Mouse (Mus musculus) R1 (cell line): Measurements from ENCODE around the gene Dlec1.

Experiments used
- DNase-seq: peaks from one replicate; pipeline ENCODE4 v3.0.0-alpha.2; 2018; ENCODE audit warnings: low read depth, low spot score

Dlec1 gene

DNA sequence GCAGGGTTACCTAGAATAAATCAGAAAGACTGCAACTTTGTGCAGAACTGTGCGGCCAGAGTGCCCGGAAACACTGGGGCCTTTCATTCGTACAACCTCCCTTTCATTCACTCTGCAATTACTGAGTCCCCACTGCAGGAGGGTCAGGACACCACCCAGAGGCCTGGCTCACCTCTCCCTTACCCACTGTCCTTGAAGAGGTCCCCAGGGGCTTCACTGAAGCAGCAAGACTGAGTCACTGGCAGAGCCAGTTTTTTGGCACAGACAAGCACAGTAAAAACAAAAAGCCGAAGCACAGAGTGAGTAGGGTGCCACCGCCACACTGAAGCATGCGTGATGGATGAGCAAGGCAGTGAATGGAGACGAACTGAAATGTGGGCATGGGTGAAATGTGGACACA, 12.8 kb upstream of the Dlec1 start:
- DNase-seq, result no peak

DNA sequence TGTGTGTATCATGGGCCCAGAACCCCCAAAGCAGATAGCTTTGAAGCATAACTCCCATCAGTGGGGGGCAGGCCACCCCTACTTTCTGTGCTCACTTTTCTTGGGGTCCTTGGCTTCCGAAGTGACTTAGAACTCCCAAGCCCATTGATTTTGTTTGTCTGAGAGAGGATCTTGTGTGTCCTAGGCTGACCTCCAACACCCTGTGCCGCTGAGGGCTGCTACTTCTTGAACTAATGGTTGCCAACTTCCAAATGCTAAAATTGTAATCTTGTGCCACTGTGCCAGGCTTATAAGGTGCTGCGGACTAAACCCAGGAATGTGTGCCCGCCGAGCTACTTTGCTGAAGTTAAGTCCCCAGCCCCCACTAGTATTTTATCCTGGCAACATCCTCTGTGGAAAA, 11.8 kb upstream of the Dlec1 start:
- DNase-seq, result no peak

DNA sequence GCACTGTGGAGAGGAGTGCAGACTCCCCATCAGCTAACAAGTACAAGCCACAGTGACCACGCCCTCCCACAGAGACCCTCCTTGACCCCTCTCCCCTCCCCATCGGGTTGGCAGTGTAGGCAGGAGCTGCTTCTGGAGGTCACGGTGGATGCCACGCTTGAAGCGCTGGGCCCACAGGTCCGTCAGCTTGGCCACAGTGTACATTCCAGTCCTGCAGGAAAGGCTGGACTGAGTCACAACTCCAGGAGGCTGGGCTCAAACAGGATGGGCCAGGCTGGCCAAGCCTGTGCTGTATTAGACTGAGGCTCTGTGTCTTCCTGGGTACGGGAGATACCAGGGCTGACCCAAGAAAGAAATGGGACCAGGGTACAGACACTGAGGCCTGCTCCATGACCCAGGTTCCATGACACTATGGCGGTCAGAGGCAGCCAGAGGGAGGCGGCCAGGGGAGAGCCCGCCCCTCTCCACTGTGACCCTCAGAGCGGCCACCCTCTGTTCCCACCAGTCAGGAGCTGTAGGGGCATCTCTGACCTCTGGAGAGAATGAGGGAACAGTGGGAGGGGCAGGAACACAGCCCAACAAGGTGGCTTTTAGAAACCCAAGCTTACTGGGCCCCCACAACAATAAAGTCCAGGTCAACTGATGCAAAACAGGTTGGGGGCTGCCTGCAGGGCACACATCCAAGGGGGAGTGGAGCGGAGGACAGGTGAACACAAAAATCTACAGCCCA, 10.5 kb upstream of the Dlec1 start:
- no peak for DNase-seq

DNA sequence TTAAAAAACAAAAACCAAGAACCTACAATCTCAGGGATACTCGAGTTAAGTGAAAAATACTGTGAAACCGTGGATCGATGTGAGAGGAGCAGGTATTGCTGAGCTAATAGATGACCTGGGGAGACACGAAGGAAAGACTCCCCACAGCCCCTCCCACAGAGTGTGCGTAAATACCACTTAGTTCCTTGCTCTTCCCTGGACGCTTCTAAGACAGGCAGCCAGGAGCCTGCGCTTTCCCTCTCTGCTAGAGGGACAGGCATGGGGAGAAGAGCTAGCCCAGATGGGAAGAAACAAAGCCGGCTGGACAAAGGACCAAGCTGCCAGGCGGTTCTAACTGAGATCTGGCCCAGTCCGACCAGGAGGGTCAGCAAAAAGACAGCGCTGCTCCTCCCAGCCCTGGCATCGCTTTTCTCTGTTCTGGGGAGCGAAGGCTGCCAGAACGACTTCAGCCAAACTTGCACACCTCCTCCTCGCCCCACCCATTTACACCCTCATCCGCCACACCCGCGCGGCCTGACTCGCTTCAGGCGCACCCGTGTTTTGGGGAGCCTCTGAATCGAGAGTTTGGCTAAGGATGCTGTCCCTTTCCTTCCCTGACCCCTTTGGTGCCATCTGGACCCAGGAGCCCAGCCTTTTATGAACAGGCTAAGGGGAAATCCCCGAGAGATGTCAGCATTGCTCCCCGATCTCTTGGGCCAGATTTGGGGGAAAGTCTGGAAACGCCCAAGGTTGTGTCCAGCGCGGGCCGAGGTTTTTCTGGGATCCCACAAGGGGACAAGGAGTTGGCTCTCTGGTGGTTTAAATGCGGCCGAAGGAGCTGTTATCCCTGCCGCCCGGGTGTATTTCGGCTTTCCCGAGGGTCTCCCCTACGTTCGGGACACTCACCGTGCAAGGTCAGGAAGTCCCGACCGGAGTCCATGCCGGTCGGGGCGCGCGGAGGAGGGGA, 9.5 kb upstream of the Dlec1 start:
- DNase-seq, result no peak

DNA sequence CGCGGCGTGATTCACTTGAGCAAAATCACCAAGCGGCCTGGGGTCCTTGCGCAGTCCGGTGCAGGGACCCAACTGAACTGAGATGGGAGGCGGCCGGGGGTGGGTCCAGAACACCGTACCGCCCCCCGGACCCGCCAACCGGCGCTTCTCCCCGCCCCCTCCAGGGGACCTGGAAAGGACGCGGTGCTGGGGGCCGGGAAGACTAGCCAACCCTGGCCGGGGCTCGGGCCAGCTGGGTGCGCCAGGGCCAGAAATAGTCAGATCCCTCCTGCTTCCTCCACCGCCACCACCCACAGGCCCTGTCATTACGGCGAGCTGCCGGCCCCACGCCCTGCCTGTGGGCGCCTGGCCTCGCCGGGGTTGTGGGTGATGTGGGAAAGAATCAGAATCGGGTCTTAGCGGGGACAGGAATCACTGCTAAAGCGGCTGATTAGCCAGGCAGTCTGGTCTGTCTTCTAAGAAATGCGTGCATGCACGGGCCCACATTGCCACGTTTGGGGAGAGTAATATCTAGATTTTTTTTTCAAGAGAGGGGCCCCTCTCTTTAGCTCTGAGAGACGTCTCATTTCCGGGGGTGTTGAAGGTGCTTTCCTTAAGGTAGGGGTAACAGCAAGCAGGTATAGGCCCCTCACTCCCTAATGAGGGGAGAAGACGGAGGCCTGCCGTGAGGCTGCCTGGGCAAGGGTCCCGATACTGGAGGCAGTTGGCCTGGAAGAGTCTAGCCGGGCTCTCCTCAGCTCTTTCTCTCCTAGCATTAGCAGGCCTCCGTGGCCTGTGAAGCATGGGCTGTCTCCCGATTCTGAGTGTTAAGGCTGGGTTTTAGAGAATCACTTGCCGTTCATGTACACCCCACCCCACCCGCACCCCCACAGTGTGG, 8.6 kb upstream of the Dlec1 start, which contains the start of gene Plcd1:
Gene Plcd1 (minus strand): TSS at position 84 of the 877 bp plus-strand sequence.
- DNase-seq, result peak; percentile 68

DNA sequence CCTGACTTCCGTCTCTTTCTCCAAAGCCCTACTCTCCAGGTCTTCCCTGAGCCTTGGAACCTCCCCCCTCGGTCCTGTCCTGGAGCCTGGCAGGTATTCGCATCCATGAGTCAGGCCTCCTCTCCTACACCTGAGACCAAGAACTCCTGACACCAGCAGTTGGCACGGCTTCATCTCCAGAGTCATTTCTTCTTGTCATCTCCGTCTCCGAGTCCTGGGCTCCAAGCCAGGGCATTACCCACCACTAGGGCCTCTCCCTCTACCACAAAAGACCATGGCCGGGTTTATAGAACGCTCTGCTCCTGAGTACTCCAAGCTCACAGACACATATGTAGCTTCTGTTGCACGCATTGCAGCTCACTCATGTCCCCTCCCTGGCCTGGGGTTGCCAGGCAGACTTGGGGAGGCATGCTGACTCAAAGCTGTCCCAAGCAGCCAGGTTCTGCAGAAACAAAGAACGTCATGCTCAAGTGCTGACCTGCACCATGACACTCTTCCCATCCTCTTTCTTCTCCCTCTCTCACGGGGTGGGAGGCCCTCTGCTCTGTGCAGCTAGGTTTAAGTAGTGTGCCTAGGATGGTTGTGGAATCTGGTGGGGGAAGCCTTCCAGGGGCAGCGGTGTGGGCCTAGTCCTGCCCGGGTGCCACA, 7.7 kb upstream of the Dlec1 start:
- no peak for DNase-seq

DNA sequence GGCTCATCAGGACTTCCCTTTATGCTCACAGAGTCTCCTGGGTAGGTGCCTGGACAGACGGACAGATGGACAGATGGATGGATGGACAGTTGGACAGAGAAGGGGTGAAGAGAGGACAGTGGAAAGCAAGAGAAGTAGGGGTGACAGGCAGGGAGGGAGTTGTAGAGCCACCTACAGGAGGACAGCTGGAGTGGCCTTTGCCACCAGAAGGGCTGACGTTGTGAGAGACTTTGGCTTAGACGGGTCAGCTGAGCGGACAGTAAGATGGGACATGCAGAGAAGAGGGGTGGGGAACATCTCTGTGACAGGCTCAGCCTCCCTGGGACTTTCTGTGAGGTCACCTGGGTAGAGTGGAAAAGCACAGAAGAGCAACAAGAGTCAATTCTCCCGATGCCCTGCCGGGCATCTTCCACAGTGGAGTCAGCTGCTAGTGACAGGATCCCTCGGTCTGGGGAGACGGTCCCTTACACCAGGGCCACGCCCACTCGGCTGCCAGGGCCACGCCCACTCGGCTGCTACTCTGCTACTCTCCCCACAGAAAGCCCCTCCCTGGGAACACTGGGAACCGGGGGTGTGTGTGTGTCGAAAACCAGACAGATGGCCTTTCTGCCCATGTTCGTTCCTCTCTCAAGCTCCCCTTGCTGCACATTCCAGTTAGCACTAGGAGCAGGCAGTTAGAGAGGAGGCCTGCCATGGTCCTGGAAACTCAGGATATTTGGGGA, 1.9 kb upstream of the Dlec1 start:
- DNase-seq, result peak; percentile 74

DNA sequence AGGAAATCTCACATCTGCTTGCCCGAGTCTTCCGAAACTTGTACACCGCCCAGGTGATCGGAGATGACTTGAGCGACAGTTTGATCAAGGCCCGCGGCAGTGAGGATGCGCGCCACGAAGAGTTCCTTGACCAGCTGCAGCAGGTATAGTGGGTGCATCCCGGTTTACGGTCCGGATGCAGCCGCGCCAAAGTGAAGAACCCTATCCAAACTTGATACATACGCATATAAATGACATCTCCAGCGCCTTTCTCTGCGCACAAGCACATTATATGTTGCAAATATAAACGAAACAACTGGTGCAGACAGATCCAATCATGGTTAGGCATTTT, 470 bp downstream of the Dlec1 start:
- DNase-seq, result no peak

DNA sequence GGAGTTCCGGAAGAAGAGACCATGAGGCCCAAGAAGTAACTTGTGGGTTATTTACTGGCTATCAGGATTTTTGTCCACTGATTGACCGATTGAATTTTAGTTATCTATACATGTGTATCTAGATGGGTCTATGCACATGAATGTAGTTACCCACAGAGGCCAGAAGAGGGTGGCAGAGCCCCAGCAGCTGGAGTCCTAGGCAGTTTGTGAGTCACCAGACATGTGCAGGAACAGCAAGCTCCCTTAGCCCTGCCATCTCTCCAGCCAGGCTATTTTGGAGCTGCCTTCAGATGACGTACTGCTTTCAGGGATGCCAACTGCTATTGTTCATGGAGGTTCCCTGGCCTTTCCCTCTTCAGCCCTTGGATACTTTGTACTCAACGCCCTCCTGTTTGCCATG, 5.3 kb downstream of the Dlec1 start:
- peak; percentile 82 for DNase-seq

DNA sequence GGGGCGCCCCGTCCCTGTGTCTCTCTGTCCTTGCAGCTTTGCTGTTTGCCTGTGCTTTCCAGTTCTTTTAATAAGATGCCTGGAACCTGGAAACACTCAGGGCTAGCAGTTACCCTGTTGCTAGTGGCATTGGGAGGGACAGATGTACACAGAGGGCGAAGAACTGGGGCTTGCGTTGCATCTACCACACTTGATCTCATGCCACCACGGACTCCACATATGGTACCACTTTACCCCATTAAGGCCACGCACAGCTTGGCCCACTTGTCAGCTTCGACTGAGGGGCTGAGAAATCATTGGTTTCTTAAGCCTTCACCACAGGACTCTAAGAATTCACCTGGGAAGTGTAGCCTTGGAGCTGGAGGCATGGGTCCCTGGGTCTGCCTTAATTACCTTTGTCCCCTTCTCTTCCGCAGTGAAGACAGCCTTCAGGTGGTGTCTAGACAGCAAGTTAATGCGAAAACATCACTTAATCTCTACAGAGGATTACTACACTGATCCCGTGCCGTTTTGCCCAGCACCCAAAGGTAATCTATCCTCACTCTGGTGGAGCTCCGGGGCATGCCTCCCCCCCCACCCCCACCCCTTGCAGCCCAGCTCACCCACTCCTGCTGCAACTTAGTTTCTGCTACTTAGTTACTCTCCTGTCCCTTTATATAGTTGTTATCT, 7.5 kb downstream of the Dlec1 start:
- no peak for DNase-seq

DNA sequence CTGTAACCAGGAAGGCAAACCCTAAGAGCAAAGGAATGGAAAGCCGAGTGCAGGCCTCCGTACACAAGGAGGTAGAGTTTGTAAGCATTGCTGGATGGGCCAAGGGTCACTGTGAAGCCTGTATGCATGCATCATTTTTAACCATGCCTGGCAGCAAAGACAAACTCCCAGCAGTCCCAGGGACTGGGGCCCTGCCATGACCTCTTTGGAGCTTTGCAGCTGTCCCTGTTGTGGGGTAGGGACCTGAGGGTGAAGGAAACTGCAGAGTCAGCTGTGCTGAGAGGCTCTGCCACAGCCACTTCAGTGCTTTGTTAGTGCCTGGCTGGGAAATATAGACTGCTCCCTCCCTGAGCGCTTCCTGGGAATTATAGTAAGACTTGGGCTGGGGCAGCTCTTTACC, 8.4 kb downstream of the Dlec1 start:
- DNase-seq, result no peak

DNA sequence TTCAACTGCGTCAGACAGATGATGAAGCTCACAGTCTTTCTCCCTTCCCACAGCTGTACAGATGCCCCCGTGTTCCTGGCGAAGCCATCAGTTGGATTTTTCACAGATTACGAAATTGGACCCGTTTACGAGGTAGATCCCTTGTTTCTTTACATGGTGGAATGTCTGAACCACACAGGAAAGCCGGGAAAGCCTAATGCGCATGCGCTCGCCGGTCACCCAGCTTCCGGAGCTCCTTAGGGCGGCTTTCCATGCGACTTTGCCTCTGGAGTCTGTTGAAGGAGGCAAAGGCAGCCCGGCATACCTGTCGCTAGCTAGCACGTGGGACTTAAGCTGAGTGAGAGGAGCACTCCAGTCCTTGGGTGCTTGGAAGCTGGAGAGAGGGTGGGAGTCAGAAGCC, 12.6 kb downstream of the Dlec1 start:
- peak; percentile 86 for DNase-seq

DNA sequence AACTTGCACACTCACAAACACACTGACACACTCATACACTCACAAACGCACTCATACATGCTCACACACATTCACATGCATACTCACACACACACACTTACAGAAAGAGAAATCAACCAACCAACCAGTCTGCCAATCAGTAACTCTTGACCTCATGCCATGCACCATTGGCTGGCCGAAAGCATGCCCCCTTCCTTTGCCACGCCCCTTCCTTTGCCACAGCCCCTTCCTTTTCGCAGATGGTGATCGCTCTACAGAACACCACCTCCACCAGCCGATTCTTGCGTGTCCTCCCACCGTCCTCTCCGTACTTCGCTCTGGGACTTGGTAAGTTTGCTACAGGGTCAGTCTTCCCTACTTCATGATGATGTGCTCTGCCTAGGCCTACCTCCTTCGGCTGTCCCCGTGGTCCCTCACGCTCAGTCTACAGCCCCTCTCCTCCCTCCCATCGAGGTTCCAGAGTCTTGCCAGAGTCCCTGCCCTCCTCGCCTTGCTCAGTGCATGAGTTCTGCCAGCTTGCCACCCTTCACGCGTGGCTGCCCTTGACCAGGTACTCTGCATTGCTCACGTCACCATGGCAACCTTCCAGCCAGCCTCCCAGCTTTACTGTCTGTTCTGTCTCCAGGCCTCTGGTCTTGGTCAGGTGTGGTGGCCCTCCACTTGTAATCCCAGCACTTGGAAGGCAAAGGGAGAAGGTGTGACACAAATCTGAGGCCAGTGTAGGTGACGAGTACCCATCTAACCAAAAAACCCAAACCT, 17.3 kb downstream of the Dlec1 start:
- no peak for DNase-seq

DNA sequence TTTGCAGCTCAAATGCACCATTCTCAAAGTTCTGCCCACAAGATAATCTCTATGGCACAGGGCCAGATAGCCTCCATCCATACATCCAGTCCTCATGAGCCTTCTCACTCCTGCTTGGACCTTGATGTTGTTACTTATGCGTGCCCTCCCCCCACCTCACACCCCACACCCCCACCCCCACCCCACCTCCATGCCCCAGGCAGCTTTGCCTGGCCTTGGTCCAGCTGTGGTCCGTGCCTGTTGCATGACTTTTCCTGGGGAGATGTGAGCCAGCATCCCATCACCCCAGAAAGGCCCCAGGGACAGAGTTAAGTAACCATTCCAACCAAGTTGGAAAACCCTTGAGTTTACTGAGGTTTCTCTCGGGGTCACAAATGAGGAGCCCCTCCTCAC, 17.9 kb downstream of the Dlec1 start:
- DNase-seq, result no peak

DNA sequence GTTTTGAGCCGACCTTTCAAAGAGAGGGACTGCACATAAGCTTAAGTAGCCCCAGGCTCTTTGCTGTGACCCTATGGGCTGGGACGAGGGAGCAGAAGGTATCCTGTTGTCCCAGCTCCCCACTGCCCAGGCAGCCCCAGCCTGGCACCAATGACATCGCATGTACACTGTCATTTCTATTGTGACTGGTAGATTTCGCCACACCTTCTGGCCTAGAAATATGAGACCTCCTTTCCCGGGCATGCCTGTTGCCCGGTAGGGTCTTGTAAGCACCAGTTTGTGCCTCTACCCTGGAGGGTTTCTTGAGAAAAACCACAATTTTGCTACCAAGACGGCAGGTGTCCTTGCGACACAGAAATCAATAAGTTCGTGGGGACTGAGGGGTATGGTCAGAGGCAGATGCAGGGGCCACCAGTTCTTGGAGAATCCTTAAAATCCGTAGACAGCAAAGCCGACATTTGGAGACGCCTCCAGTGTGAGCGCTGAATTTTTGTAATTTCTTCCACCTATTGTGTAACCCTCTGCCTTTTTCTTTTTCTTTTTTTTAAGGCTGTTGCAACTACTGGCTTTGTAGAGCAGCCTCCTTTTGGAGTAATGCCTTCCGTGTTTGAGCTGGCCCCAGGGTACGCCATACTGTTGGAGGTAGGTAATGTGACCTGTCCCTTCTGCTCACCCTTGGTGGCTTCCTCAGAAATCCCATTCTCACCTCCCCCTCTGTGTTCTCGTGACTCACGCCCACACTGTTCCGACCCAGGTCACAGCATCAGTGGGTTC, 20.5 kb downstream of the Dlec1 start:
- no peak for DNase-seq

DNA sequence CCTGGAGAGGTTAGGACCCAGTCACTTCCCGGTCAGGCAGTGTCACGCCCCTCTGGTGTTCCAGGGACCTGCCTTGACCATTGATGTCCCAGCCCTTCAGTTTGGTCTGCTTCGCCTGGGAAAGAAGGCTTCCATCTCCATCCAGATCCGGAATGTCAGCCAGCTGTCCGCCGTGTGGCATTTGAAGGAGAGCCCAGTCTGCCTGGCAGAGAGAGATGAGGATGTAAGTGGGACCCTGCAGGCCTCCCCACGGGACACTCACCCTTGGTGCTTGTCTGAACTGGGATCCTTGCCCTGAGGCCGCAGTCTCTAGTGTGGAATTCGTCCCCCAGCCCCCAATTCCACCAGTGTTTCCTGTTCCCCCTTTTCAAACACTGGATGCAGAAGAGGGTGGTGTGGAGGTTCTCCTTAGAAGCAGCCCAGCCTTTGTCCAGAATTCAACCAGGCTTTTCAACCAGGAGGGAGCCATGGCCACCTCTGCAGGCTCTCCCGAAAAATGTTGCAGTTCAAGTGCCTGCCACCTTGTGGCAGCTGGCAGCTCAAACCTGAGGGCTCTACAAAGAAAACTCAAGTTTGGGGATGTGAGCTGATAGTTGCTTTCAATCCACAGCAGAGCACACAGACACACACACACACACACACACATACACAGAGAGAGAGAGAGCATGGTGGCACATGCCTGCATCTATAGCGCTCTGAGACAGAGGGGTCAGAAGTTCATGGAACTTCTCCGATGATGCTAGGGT, 26.3 kb downstream of the Dlec1 start:
- no peak for DNase-seq

DNA sequence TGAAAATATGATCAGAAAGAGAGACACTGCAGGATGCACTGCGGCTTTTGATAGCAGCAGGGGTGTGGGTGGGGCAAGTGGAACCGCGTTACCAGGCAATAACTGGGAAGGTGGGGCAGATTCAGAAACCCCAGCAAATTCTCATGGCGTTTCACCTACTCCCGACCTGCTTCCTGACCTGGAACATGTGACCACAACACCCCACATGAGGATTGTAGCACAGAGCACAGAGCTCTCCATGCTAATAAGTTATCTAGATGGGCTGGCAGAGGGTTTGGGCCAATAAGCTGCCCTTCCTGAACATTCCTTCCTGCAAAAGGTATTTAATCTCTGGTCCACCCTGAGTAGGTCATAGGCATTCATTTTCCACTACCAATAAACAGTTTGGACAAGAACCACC, 28.4 kb downstream of the Dlec1 start:
- DNase-seq, result no peak

DNA sequence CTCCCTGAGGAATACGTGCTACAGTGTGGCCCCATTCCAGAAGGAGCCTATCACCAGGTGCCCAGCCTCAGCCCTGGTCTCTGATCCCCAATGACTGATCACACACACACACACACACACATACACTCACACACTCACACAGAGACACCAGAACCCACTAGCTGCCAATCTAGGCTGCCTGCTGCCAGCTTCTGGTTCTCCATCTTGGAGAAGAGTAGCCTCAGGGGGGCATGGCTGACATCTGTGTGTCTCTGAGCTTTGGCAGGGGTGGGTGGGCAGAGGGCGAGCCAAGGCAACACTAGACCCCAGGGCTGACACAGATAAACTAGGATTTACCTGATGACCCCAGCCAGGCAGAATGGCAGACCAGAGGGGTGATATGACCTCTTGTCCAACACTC, 36.6 kb downstream of the Dlec1 start:
- no peak for DNase-seq
